Mouse (Mus musculus): ENCODE measurements at regions not wholly inside any gene's neighbourhood (a gene's known extent, or its start where the extent isn't known, plus 50 kb on each side); places are given as distances from the start of the nearest gene placed in this dataset.

DNA sequence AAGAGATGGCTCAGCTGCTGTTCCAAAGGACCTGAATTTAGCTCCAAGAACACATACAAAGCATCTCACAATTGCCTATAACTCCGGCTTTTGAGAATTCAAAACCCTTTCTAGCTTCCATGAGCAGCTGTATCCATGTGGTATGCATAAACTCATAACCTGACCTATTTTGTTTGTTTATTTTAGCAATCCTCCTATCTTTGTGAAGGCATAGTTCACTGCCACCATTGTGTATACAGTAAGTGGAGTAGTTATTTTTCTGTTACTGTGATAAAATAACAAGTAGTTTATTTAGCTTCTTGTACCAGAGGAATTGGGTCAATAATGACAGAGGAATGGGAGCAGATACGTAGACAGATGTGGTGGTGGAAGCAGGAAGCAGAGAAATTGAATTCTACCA, 941.8 kb upstream of the Ddx18 start:
- TF ChIP-seq CTCF (IDR thresholded peaks at IDR 0.05; ENCODE audit: insufficient read depth, low read depth, low read length) (no peak), POLR2A (IDR thresholded peaks at IDR 0.05; ENCODE audit: insufficient read depth, low read depth, low read length) (no peak)
